Mouse (Mus musculus) liver, embryonic 14.5 days (tissue): ENCODE measurements around the gene Raph1.

Source experiments
- CTCF ChIP-seq: IDR thresholded peaks from 2 replicates; pipeline ENCODE4 v1.5.1; 2016; ENCODE audit warnings: antibody characterized with exemption, low read depth, control low read depth
- EP300 ChIP-seq: IDR thresholded peaks from 2 replicates; pipeline ENCODE4 v1.6.1; 2016; ENCODE audit warnings: antibody characterized with exemption, low read depth

- no peak for TF ChIP-seq CTCF
- TF ChIP-seq EP300 = no peak
Observed at GRCm38 (mm10) chr1:60460623-60461022, 106.3 kb downstream of the Raph1 start.
